Mouse (Mus musculus) neural tube, embryonic 12.5 days (tissue): ENCODE data around the gene Nfib. TPM values are rescaled to one million over a fixed set of nuclear protein-coding genes. Genes with fewer than 3 reads are reported as not detected.
A peak's percentile ranks its signal among the peaks of the same experiment; 100 is the strongest.

Source experiments
- ATAC-seq: fragments of 200-750 bp; cut with Nextera tagmentation; 2 replicates; pipeline ENCODE4 v1.8.0; 2017; ENCODE audit warnings: low read depth, mild to moderate bottlenecking, moderate TSS enrichment, moderate library complexity; ENCODE audit not compliant: low FRiP score
- H3K27ac ChIP-seq: fragments of 300-500 bp; sonication (generic); 2 replicates; pipeline ENCODE4 v1.5.1; 2016
- H3K27me3 ChIP-seq: fragments of 300-500 bp; sonication (generic); replicated peaks from 2 replicates; pipeline ENCODE4 v1.6.1; 2016; ENCODE audit warnings: mild to moderate bottlenecking
- H3K36me3 ChIP-seq: fragments of 300-500 bp; sonication (generic); 2 replicates; pipeline ENCODE4 v1.6.1; 2016; ENCODE audit warnings: mild to moderate bottlenecking
- H3K4me1 ChIP-seq: fragments of 300-500 bp; sonication (generic); 2 replicates; pipeline ENCODE4 v1.6.1; 2016
- H3K4me2 ChIP-seq: fragments of 300-500 bp; sonication (generic); replicated peaks from 2 replicates; pipeline ENCODE4 v1.6.1; 2016; ENCODE audit warnings: mild to moderate bottlenecking
- H3K4me3 ChIP-seq: fragments of 300-500 bp; sonication (generic); 2 replicates; pipeline ENCODE4 v1.5.1; 2016
- H3K9ac ChIP-seq: fragments of 300-500 bp; sonication (generic); 2 replicates; pipeline ENCODE4 v1.6.1; 2016; ENCODE audit warnings: mild to moderate bottlenecking
- H3K9me3 ChIP-seq: fragments of 300-500 bp; sonication (generic); 2 replicates; pipeline ENCODE4 v1.6.1; 2016; ENCODE audit warnings: mild to moderate bottlenecking
- WGBS: fragments of 180-500 bp; shearing (Covaris S2); methylation state at CpG from one replicate; pipeline ENCODE4 v1.1.7; 2016; 5-methylcytosine and 5-hydroxymethylcytosine counted together
- polyA plus RNA-seq: library from polyadenylated mRNA; unstranded; fragments of >200 nt; fragmentation: Nextera tagmentation; extraction: Ambion mirVana; gene quantifications from 2 replicates; pipeline ENCODE4 v1.2.1, GENCODE M21; 2016

The Nfib gene
- polyA plus RNA-seq, 1 experiment from 2014 or later: 51.0 TPM

- 71% methylated on average over 2 of the region's 2 CpGs for WGBS
- H3K27me3 ChIP-seq: no peaks in the 10 kb centered on the region
- no peak overlapping the region for H3K4me3 ChIP-seq
- H3K36me3 ChIP-seq: no peaks in the 10 kb centered on the region
- no peak overlapping the region for H3K4me2 ChIP-seq
- no peak overlapping the region for H3K9ac ChIP-seq
- no peak for ATAC-seq
- no peaks in the 10 kb centered on the region for H3K9me3 ChIP-seq
- no peak overlapping the region for H3K27ac ChIP-seq
- H3K4me1 ChIP-seq: peaks cover 19% of the 10 kb centered on the region
Observed at GRCm38 (mm10) chr4:82619003-82619402, 86.5 kb downstream of the Nfib start.

GRCm38 (mm10) chr4:82617257-82617656 is 88.3 kb downstream of the Nfib start:
- no peaks in the 10 kb centered on the region for H3K9me3 ChIP-seq
- no peak for ATAC-seq
- peaks cover 20% of the 10 kb centered on the region for H3K4me1 ChIP-seq
- no peaks in the 10 kb centered on the region for H3K27me3 ChIP-seq
- H3K9ac ChIP-seq: no peak overlapping the region
- H3K27ac ChIP-seq: no peak overlapping the region
- H3K4me3 ChIP-seq: no peak overlapping the region
- WGBS: 94% methylated on average over 10 of the region's 10 CpGs
- H3K36me3 ChIP-seq: no peaks in the 10 kb centered on the region
- no peak overlapping the region for H3K4me2 ChIP-seq

GRCm38 (mm10) chr4:82615712-82616111 is 89.8 kb downstream of the Nfib start:
- no peak overlapping the region for H3K4me3 ChIP-seq
- no peaks in the 10 kb centered on the region for H3K27me3 ChIP-seq
- H3K4me1 ChIP-seq: peaks cover 13% of the 10 kb centered on the region; the same call in 1 of the 2 replicates
- ATAC-seq: no peak
- H3K9me3 ChIP-seq: no peaks in the 10 kb centered on the region
- H3K9ac ChIP-seq: no peak overlapping the region
- no peak overlapping the region for H3K4me2 ChIP-seq
- H3K36me3 ChIP-seq: no peaks in the 10 kb centered on the region
- no peak overlapping the region for H3K27ac ChIP-seq
- 91% methylated on average over 5 of the region's 5 CpGs for WGBS

DNA sequence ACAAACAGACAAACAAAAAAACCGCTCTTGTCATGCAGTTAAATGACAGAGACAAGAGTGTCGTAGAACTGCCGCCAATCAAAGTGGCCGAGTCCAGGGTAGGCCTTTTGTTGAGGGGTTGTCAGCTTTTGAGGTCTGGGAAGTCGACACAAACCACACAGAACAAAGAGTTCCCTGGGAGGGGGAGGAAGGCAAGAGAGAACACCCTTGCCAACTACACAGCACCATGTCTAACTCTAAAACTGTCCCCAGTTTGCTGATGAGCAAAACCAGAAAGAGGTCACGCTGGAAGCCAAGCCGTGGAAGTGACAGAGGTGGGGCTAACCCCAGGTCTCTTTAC is 91.1 kb downstream of the Nfib start:
- ATAC-seq: peak; percentile 46; the same call in 1 of the 2 replicates
- 21% methylated on average over 7 of the region's 7 CpGs for WGBS
- Histone ChIP-seq H3K27me3 (no peaks in the 10 kb centered on the region), H3K4me1 (peaks cover 13% of the 10 kb centered on the region; the same call in 1 of the 2 replicates), H3K4me3 (no peak overlapping the region), H3K4me2 (no peak overlapping the region), H3K27ac (no peak overlapping the region), H3K9ac (no peak overlapping the region), H3K9me3 (no peaks in the 10 kb centered on the region), H3K36me3 (no peaks in the 10 kb centered on the region)

GRCm38 (mm10) chr4:82613606-82614465 is 91.7 kb downstream of the Nfib start:
- Histone ChIP-seq H3K4me1 (peaks cover 13% of the 10 kb centered on the region; the same call in 1 of the 2 replicates), H3K36me3 (no peaks in the 10 kb centered on the region), H3K4me2 (peak overlapping the region; percentile 30), H3K27ac (no peak overlapping the region), H3K4me3 (no peak overlapping the region), H3K9ac (no peak overlapping the region), H3K27me3 (no peaks in the 10 kb centered on the region), H3K9me3 (no peaks in the 10 kb centered on the region)
- ATAC-seq: peak; percentile 86
- WGBS: 15% methylated on average over 7 of the region's 7 CpGs

DNA sequence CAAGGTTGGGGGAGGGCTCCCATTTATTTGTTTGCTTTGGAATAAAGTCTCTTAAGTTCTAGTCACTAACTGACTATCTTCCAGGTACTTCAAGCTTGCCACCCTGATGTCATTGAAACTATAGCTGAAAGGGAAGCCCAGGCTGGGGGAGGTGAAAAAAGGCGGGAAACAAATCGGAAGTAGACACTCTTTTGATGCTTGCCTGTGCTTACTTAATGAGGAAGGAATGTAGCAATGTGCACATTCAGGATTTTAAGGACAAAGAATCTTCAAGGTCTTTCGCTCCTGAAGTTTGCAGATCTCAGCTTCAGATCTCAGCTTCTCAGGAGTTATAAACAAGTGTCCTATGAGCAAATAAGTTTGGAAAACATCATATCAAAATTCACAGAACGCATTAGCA is 95.9 kb downstream of the Nfib start:
- no peak overlapping the region for H3K4me3 ChIP-seq
- no peaks in the 10 kb centered on the region for H3K9me3 ChIP-seq
- H3K4me1 ChIP-seq: peaks cover 18% of the 10 kb centered on the region; the same call in 1 of the 2 replicates
- ATAC-seq: no peak
- WGBS: 88% methylated on average over 4 of the region's 4 CpGs
- no peak overlapping the region for H3K27ac ChIP-seq
- no peak overlapping the region for H3K4me2 ChIP-seq
- H3K27me3 ChIP-seq: no peaks in the 10 kb centered on the region
- H3K9ac ChIP-seq: no peak overlapping the region
- H3K36me3 ChIP-seq: no peaks in the 10 kb centered on the region

- H3K4me3 ChIP-seq: no peak overlapping the region
- H3K9ac ChIP-seq: no peak overlapping the region
- H3K9me3 ChIP-seq: no peaks in the 10 kb centered on the region
- 80% methylated on average over 9 of the region's 9 CpGs for WGBS
- H3K4me1 ChIP-seq: peaks cover 16% of the 10 kb centered on the region; the same call in 1 of the 2 replicates
- H3K36me3 ChIP-seq: no peaks in the 10 kb centered on the region
- no peak overlapping the region for H3K27ac ChIP-seq
- no peak for ATAC-seq
- no peak overlapping the region for H3K4me2 ChIP-seq
- H3K27me3 ChIP-seq: no peaks in the 10 kb centered on the region
Observed at GRCm38 (mm10) chr4:82608768-82609610, 96.6 kb downstream of the Nfib start.

DNA sequence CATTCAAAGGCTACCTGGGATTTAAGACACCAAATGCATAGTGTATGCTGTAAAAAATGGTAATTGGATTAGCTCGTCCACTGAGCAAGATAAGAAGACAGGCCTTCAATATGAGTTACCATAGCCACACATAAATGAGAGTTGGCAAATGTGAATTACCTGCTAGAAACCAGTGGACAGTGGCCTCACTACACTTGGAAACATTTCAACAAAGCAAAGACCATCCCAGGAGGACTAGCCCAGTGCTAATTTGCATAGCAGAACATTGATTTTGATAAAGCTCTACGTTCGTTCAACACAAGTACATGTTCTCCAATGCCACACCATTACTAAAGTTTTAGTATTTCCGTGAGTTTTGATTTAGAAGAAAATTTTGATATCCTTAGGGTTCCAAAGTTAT is 98.3 kb downstream of the Nfib start:
- H3K4me3 ChIP-seq: no peak overlapping the region
- ATAC-seq: no peak
- H3K27me3 ChIP-seq: no peaks in the 10 kb centered on the region
- WGBS: 92% methylated on average over 4 of the region's 4 CpGs
- H3K9me3 ChIP-seq: no peaks in the 10 kb centered on the region
- no peak overlapping the region for H3K4me2 ChIP-seq
- H3K27ac ChIP-seq: no peak overlapping the region
- H3K4me1 ChIP-seq: 0 out of 2 replicates have a peak, but pooled peaks cover 11% of the 10 kb centered on the region
- H3K36me3 ChIP-seq: no peaks in the 10 kb centered on the region
- no peak overlapping the region for H3K9ac ChIP-seq

DNA sequence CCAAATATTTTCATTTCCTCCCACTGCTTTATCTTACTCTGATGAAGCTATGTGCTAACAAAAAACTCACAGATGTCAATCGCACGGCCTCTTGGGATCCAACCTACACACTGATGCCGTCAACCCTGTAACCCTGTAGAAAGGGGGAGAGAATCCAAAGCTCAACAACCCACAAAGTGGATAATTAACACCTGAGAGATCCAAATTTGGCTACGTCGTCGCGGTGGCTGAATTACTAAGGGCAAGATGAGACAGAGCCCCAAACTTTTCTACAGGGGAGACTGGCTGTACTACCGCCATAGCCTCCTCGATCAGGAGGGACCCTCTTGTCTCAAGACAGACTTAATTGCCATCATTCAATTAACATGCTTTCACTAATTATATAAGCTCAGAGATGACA is 99.2 kb downstream of the Nfib start:
- H3K36me3 ChIP-seq: no peaks in the 10 kb centered on the region
- H3K27me3 ChIP-seq: no peaks in the 10 kb centered on the region
- H3K9me3 ChIP-seq: no peaks in the 10 kb centered on the region
- no peak overlapping the region for H3K27ac ChIP-seq
- no peak overlapping the region for H3K4me3 ChIP-seq
- ATAC-seq: no peak
- WGBS: 91% methylated on average over 9 of the region's 9 CpGs
- no peak overlapping the region for H3K9ac ChIP-seq
- H3K4me1 ChIP-seq: 0 out of 2 replicates have a peak, but pooled peaks cover 11% of the 10 kb centered on the region
- H3K4me2 ChIP-seq: no peak overlapping the region

- Histone ChIP-seq H3K9ac (no peak overlapping the region), H3K27me3 (no peaks in the 10 kb centered on the region), H3K4me2 (no peak overlapping the region), H3K9me3 (0 out of 2 replicates have a peak, but pooled peaks cover 4% of the 10 kb centered on the region), H3K4me1 (0 out of 2 replicates have a peak, but pooled peaks cover 11% of the 10 kb centered on the region), H3K4me3 (no peak overlapping the region), H3K36me3 (no peaks in the 10 kb centered on the region), H3K27ac (no peak overlapping the region)
- ATAC-seq: no peak
- WGBS: 58% methylated on average over 14 of the region's 14 CpGs
Observed at GRCm38 (mm10) chr4:82605034-82605784, 100.3 kb downstream of the Nfib start.

DNA sequence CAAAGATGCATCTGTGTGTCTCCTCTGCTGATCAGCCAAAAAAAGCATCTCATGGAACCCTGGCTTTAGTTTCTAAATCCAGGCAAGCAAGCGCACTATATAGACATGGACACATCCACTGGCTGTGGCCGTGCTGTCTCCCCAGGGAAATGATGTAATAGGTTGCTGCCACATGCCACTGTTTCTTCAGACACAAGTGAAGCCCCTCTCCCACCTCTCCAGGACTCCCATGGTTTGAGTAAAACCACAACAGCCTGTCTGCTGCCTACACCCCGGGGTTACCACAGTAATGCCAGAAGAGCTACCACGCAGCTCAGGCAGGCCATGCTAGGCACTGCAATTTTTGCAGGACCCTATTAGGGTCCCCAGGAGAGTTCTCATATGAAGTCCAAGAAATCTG is 101.0 kb downstream of the Nfib start:
- H3K4me1 ChIP-seq: 0 out of 2 replicates have a peak, but pooled peaks cover 11% of the 10 kb centered on the region
- H3K4me2 ChIP-seq: no peak overlapping the region
- 0 out of 2 replicates have a peak, but pooled peaks cover 4% of the 10 kb centered on the region for H3K9me3 ChIP-seq
- H3K27ac ChIP-seq: no peak overlapping the region
- no peaks in the 10 kb centered on the region for H3K36me3 ChIP-seq
- WGBS: 75% methylated on average over 4 of the region's 4 CpGs
- ATAC-seq: no peak
- H3K9ac ChIP-seq: no peak overlapping the region
- H3K4me3 ChIP-seq: no peak overlapping the region
- H3K27me3 ChIP-seq: no peaks in the 10 kb centered on the region
